Mouse (Mus musculus) myocyte (in vitro differentiated cells): Measurements from ENCODE around the gene Pianp. TPM values are rescaled to one million over a fixed set of nuclear protein-coding genes. Genes with fewer than 3 reads are reported as not detected.

Experiments used
- H3K27me3 ChIP-seq: one replicate; pipeline ENCODE4 v1.6.1; 2011; ENCODE audit not compliant: control insufficient read depth, insufficient read depth, insufficient read length
- H3K36me3 ChIP-seq: one replicate; pipeline ENCODE4 v1.6.1; 2011; ENCODE audit not compliant: control insufficient read depth, insufficient read depth
- H3K4me2 ChIP-seq: one replicate; pipeline ENCODE4 v1.6.1; 2011; ENCODE audit warnings: low read depth, control low read depth
- H3K4me3 ChIP-seq: one replicate; pipeline ENCODE4 v1.5.1; 2011; ENCODE audit warnings: mild to moderate bottlenecking, control low read depth, moderate library complexity
- H3K79me2 ChIP-seq: one replicate; pipeline ENCODE4 v1.6.1; 2011; ENCODE audit not compliant: control insufficient read depth, insufficient read depth
- H3ac ChIP-seq: one replicate; pipeline ENCODE4 v1.6.1; 2011; ENCODE audit not compliant: control insufficient read depth, insufficient read length
- CEBPB ChIP-seq: IDR thresholded peaks from 2 replicates; pipeline ENCODE4 v1.6.1; 2011; ENCODE audit warnings: mild to moderate bottlenecking, moderate library complexity; ENCODE audit not compliant: poor library complexity, insufficient read depth, severe bottlenecking
- E2F4 ChIP-seq: IDR thresholded peaks from one replicate; pipeline ENCODE4 v1.6.1; 2011; ENCODE audit warnings: mild to moderate bottlenecking, control low read depth, moderate library complexity; ENCODE audit not compliant: insufficient read depth
- MAX ChIP-seq: IDR thresholded peaks from one replicate; pipeline ENCODE4 v1.6.1; 2011; ENCODE audit warnings: low read depth, mild to moderate bottlenecking, control low read depth
- MYOD1 ChIP-seq, 3 experiments: IDR thresholded peaks; one replicate each; pipeline ENCODE4 v1.6.1; 2011; ENCODE audit warnings: control low read depth in 2 of 3, low read depth in 2 of 3, mild to moderate bottlenecking in 2 of 3, moderate library complexity in 1 of 3; ENCODE audit not compliant: insufficient read length in 2 of 3, control insufficient read depth in 1 of 3
- MYOG ChIP-seq, 3 experiments: IDR thresholded peaks; one replicate each; pipeline ENCODE4 v1.6.1; 2011; ENCODE audit warnings: control low read depth in 2 of 3, low read depth in 2 of 3, mild to moderate bottlenecking in 2 of 3; ENCODE audit not compliant: insufficient read length in 2 of 3, control insufficient read depth in 1 of 3, insufficient read depth in 1 of 3
- POLR2A ChIP-seq: IDR thresholded peaks from one replicate; pipeline ENCODE4 v1.6.1; 2011; ENCODE audit warnings: low read depth, mild to moderate bottlenecking, control low read depth, moderate library complexity; ENCODE audit not compliant: insufficient read length
- POLR2AphosphoS2 ChIP-seq: IDR thresholded peaks from one replicate; pipeline ENCODE4 v1.6.1; 2011; ENCODE audit warnings: low read depth, control low read depth; ENCODE audit not compliant: insufficient read length
- REST ChIP-seq: IDR thresholded peaks from one replicate; pipeline ENCODE4 v1.6.1; 2011; ENCODE audit warnings: mild to moderate bottlenecking, control low read depth, moderate library complexity; ENCODE audit not compliant: insufficient read depth, insufficient read length
- SRF ChIP-seq: IDR thresholded peaks from one replicate; pipeline ENCODE4 v1.6.1; 2011; ENCODE audit warnings: low read depth; ENCODE audit not compliant: control insufficient read depth, insufficient read length
- TCF12 ChIP-seq: IDR thresholded peaks from one replicate; pipeline ENCODE4 v1.6.1; 2011; ENCODE audit warnings: mild to moderate bottlenecking, control low read depth; ENCODE audit not compliant: poor library complexity, insufficient read depth, severe bottlenecking
- TCF3 ChIP-seq: IDR thresholded peaks from one replicate; pipeline ENCODE4 v1.6.1; 2011; ENCODE audit warnings: low read depth, control low read depth; ENCODE audit not compliant: insufficient read length
- USF1 ChIP-seq: IDR thresholded peaks from one replicate; pipeline ENCODE4 v1.6.1; 2011; ENCODE audit warnings: low read depth, mild to moderate bottlenecking, control low read depth, moderate library complexity
- polyA plus RNA-seq: library from polyadenylated mRNA; unstranded; fragments of >200 nt; fragmentation: generic; extraction: Trizol; gene quantifications from one replicate; pipeline ENCODE4 v1.2.1, GENCODE M21; 2012; ENCODE audit warnings: missing spikeins

Gene Pianp
- polyA plus RNA-seq, 1 experiment, result 1.1 TPM

DNA sequence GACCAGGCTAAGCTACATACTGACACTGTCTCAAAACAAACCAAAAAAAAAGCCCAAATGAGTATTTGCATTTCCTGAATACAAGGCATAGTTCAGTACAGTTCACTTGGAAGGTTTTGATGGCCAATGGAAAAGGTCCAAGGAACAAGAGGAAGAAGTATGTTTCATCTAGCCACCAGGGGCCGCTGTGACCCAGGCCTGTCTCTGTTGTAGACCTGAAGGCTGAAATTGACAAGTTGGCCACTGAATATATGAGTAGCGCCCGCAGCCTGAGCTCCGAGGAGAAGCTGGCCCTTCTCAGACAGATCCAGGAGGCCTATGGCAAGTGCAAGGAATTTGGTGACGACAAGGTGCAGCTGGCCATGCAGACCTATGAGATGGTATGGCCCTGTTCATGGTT lies 50.2 kb downstream of the Pianp start:
- no peak overlapping the region for H3K4me2 ChIP-seq

DNA sequence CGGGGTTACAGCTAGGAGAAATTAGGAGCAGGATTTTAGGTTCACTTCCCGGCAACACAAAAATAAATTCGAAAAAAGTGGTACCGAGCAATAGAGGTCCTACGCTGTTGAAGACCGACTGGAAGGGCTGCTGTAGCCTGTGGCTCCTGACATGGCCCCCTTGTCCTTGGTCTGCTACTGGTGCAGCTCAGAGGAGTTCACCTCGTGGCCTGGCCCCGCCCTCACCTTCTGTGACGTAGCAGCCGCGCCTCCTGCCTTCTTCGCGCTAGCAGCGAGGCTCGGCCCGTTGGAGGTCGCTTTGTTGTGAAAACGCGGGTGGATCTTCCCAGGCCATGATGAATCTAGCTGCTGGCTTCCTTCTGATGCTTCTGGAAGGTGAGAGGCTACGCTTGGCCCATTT lies 53.2 kb downstream of the Pianp start, which contains the start of gene Acrbp:
Gene Acrbp, plus strand, starts transcription at position 12 of the 400 bp plus-strand sequence.
- H3ac ChIP-seq, result no peak within 1 kb of the TSS
- TF ChIP-seq REST, result no peak
- no peak for TF ChIP-seq E2F4
- no peak for TF ChIP-seq CEBPB
- TF ChIP-seq USF1, result no peak
- TF ChIP-seq MYOG (IDR thresholded peaks at IDR 0.05; ENCODE audit: control insufficient read depth in 1 of 3, insufficient read depth in 1 of 3, insufficient read length in 2 of 3, low read depth in 2 of 3), result no peak
- no peak for TF ChIP-seq POLR2A
- no peak for TF ChIP-seq TCF3
- TF ChIP-seq MAX, result no peak
- no peak for TF ChIP-seq POLR2AphosphoS2
- no peak within 1 kb of the TSS for H3K4me3 ChIP-seq
- no peaks in the 10 kb centered on the region for H3K27me3 ChIP-seq
- H3K4me2 ChIP-seq, result no peak within 1 kb of the TSS
- no peaks in the 10 kb centered on the region for H3K79me2 ChIP-seq
- peaks cover 19% of the 10 kb centered on the region for H3K36me3 ChIP-seq

More for the DNA sequence above, 50.2 kb downstream of the Pianp start:
- H3K79me2 ChIP-seq, result peaks cover 6% of the 10 kb centered on the region
- no peaks in the 10 kb centered on the region for H3K27me3 ChIP-seq
- H3K36me3 ChIP-seq, result peaks cover 19% of the 10 kb centered on the region
- H3ac ChIP-seq, result no peak overlapping the region
- H3K4me3 ChIP-seq, result no peak overlapping the region
- TF ChIP-seq MYOD1 (IDR thresholded peaks at IDR 0.05; ENCODE audit: control insufficient read depth in 1 of 3, insufficient read length in 2 of 3, low read depth in 2 of 3) (no peak), REST (no peak), POLR2AphosphoS2 (no peak), POLR2A (no peak), SRF (no peak), MYOG (IDR thresholded peaks at IDR 0.05; ENCODE audit: control insufficient read depth in 1 of 3, insufficient read depth in 1 of 3, insufficient read length in 2 of 3, low read depth in 2 of 3) (no peak), CEBPB (no peak), TCF3 (no peak), USF1 (no peak), E2F4 (no peak), MAX (no peak), TCF12 (no peak)

DNA sequence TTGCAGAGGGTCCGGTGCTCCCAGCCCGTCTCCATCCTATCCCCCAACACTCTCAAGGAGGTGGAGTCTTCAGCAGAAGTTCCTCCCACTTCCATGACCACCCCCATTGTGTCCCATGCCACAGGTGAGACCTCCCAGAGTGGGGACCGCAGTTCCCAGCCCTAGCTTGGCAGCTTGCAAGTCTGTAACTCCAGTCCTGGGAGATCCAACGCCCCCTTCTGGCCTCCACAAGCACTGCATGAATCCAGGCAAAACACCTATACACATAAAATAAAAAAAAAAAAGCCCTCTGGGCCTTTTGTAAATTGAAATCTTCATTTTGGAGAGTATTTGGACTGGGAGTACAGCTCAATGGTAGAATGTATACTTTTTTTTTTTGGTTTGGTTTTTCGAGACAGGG lies 54.7 kb downstream of the Pianp start:
- TF ChIP-seq TCF12, result no peak
- no peak for TF ChIP-seq MYOD1 (IDR thresholded peaks at IDR 0.05; ENCODE audit: control insufficient read depth in 1 of 3, insufficient read length in 2 of 3, low read depth in 2 of 3)
- TF ChIP-seq MYOG (IDR thresholded peaks at IDR 0.05; ENCODE audit: control insufficient read depth in 1 of 3, insufficient read depth in 1 of 3, insufficient read length in 2 of 3, low read depth in 2 of 3), result no peak
- no peak for TF ChIP-seq REST
- TF ChIP-seq MAX, result no peak
- no peak for TF ChIP-seq POLR2A
- TF ChIP-seq TCF3, result no peak
- no peak for TF ChIP-seq E2F4
- TF ChIP-seq POLR2AphosphoS2, result no peak
- no peak for TF ChIP-seq CEBPB
- TF ChIP-seq SRF, result no peak
- no peak for TF ChIP-seq USF1
- Histone ChIP-seq H3K36me3 (peaks cover 19% of the 10 kb centered on the region), H3K79me2 (no peaks in the 10 kb centered on the region), H3K4me2 (no peak overlapping the region), H3ac (no peak overlapping the region), H3K27me3 (no peaks in the 10 kb centered on the region), H3K4me3 (no peak overlapping the region)

Other genes with a start within 250 kb of the Pianp start
- not detected for gene Gm45234, start 240.7 kb upstream of the Pianp start, polyA plus RNA-seq
- gene Atn1, start 240.2 kb upstream of the Pianp start, polyA plus RNA-seq, result 39.4 TPM
- gene Eno2, start 227.0 kb upstream of the Pianp start, polyA plus RNA-seq, result 19.5 TPM
- gene Lrrc23, start 217.0 kb upstream of the Pianp start, polyA plus RNA-seq, result 0.13 TPM
- gene Spsb2, start 188.0 kb upstream of the Pianp start, polyA plus RNA-seq, result 41.2 TPM
- gene Tpi1, start 182.4 kb upstream of the Pianp start, polyA plus RNA-seq, result 1,480 TPM
- gene Usp5, start 167.2 kb upstream of the Pianp start, polyA plus RNA-seq, result 123 TPM
- 28.8 TPM for gene Cdca3, start 167.1 kb upstream of the Pianp start, polyA plus RNA-seq
- gene Gnb3, start 156.4 kb upstream of the Pianp start, polyA plus RNA-seq, result 0.11 TPM
- 1.1 TPM for gene P3h3, start 138.9 kb upstream of the Pianp start, polyA plus RNA-seq
- gene Gpr162, start 132.7 kb upstream of the Pianp start, polyA plus RNA-seq, result 0.02 TPM
- gene Cd4, start 108.5 kb upstream of the Pianp start, polyA plus RNA-seq, result not detected
- gene Lag3, start 85.0 kb upstream of the Pianp start, polyA plus RNA-seq, result 0.41 TPM
- 1,462 TPM for gene Ptms, start 76.6 kb upstream of the Pianp start, polyA plus RNA-seq
- 384 TPM for gene Mlf2, start 65.3 kb upstream of the Pianp start, polyA plus RNA-seq
- 142 TPM for gene Cops7a, start 31.2 kb upstream of the Pianp start, polyA plus RNA-seq
- gene Zfp384, start 12.5 kb downstream of the Pianp start, polyA plus RNA-seq, result 20.8 TPM
- 31.2 TPM for gene Ing4, start 43.1 kb downstream of the Pianp start, polyA plus RNA-seq
- gene Acrbp, start 53.0 kb downstream of the Pianp start, polyA plus RNA-seq, result 1.4 TPM
- not detected for gene Lpar5, start 71.2 kb downstream of the Pianp start, polyA plus RNA-seq
- 133 TPM for gene Chd4, start 99.3 kb downstream of the Pianp start, polyA plus RNA-seq
- gene Nop2, start 135.2 kb downstream of the Pianp start, polyA plus RNA-seq, result 55.4 TPM
- 244 TPM for gene Iffo1, start 148.5 kb downstream of the Pianp start, polyA plus RNA-seq
- 9,871 TPM for gene Gapdh, start 169.8 kb downstream of the Pianp start, polyA plus RNA-seq
- gene Ncapd2, start 195.0 kb downstream of the Pianp start, polyA plus RNA-seq, result 34.7 TPM
- 132 TPM for gene Mrpl51, start 195.1 kb downstream of the Pianp start, polyA plus RNA-seq
- 6.5 TPM for gene Vamp1, start 218.9 kb downstream of the Pianp start, polyA plus RNA-seq
- 6.5 TPM for gene Tapbpl, start 235.2 kb downstream of the Pianp start, polyA plus RNA-seq
- gene Cd27, start 240.3 kb downstream of the Pianp start, polyA plus RNA-seq, result 1.5 TPM